Mouse (Mus musculus): ENCODE measurements around the gene Raver2.

DNA sequence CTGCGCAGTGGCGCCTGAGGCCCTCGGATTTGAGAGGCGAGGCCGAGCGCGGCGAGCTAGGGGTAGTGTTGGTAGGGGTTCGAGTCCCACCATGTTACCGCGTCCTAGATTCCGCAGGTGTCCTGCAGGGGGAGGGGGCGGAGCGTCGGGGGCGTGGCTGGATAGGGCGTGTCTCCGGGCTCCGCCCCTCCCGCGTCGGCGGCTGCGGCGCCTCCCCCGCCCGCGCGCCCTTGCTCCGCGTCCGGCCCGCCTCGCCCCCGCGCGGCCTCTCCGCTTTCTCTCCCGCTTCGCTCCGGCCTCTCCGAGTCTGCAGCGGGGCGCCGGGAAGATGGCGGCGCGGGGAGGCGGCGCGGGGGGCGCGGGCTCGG, at the start of gene Raver2:
- TF ChIP-seq CTCF (IDR thresholded peaks at IDR 0.05; ENCODE audit: low read depth): peak; percentile 52
- no peak for TF ChIP-seq EP300 (optimal IDR thresholded peaks at IDR 0.05)

Measured in stomach, postnatal 0 days (tissue).